ENCODE assay signal across 23 mouse cellular contexts in the genomic region with DNA sequence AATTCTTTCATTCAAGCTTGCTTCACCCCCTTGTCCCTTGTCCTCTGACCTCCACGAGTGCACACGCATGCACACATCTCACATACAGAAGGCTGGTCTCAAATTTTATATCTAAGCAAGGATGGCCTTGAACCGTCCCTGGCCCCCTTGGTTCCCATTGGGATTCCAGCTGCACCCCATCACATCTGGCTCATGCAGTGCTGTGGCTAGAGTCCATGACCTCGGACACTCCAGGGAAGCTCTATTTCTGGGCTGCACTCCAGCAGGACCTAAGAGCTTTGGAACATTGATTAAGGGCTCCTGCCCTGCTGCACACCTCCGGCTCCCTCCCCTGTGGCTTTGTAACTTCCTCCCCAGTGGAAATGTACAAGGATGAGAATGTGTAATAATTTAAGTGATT. TPM values are rescaled to one million over a fixed set of nuclear protein-coding genes. Genes with fewer than 3 reads are reported as not detected.
A peak's percentile ranks its signal among the peaks of the same experiment; 100 is the strongest.
DNase-seq lines count a peak whose midpoint lies in the region; ATAC-seq and TF ChIP-seq lines count a peak whose summit lies in the region.
"Had no signal": no experiment of that assay in that cellular context is flagged by ENCODE, and none has a peak within 500 bp of the region (broad histone marks: within the 10 kb centered on the region; RNA-seq: fewer than 3 reads in every experiment).

No protein-coding gene starts in this region.

- H3K27ac ChIP-seq in hindbrain, embryonic 13.5 days: no peak overlapping the region
- H3K27ac ChIP-seq: embryonic facial prominence, embryonic 13.5 days; heart, embryonic 13.5 days; hindbrain, embryonic 14.5 days; liver, embryonic 13.5 days; neural tube, embryonic 12.5 days had no signal

- H3K36me3 ChIP-seq in hindbrain, embryonic 13.5 days: no peaks in the 10 kb centered on the region
- H3K36me3 ChIP-seq: embryonic facial prominence, embryonic 13.5 days; G1E; heart, embryonic 13.5 days; liver, embryonic 13.5 days; neural tube, embryonic 12.5 days had no signal

- TF ChIP-seq CTCF in lung, adult 2 months (IDR thresholded peaks at IDR 0.05; ENCODE audit: insufficient read depth, low read length): no peak

- peaks cover 60% of the 10 kb centered on the region for H3K27me3 ChIP-seq in hindbrain, embryonic 13.5 days

- WGBS in lung, adult 2 months: 63% methylated on average over 5 of the region's 5 CpGs
- WGBS in hindbrain, embryonic 13.5 days: 83% methylated on average over 5 of the region's 5 CpGs

- no peak overlapping the region for H3K4me3 ChIP-seq in lung, adult 2 months (replicated peaks; ENCODE audit: extremely low read depth, low read depth, low read length)
- H3K4me3 ChIP-seq in hindbrain, embryonic 13.5 days: no peak overlapping the region
- H3K4me3 ChIP-seq: embryonic facial prominence, embryonic 13.5 days; heart, embryonic 13.5 days; liver, embryonic 13.5 days; neural tube, embryonic 12.5 days had no signal

- H3K9me3 ChIP-seq in hindbrain, embryonic 13.5 days: no peaks in the 10 kb centered on the region
- H3K9me3 ChIP-seq: embryonic facial prominence, embryonic 13.5 days; G1E; heart, embryonic 13.5 days; liver, embryonic 13.5 days; neural tube, embryonic 12.5 days had no signal

- no peak overlapping the region for H3K9ac ChIP-seq in hindbrain, embryonic 13.5 days
- H3K9ac ChIP-seq: embryonic facial prominence, embryonic 13.5 days; heart, embryonic 13.5 days; hindbrain, embryonic 14.5 days; liver, embryonic 13.5 days; neural tube, embryonic 12.5 days had no signal

- peak; percentile 77 to 79 for DNase-seq in heart, adult 18-20 months
- no peak for DNase-seq in heart, postnatal 25 days (ENCODE audit: low spot score)
- peak; percentile 31 for DNase-seq in ovary, postnatal 36 days (ENCODE audit: low spot score)
- no peak for DNase-seq in ovary, postnatal 10 days (ENCODE audit: low spot score)
- DNase-seq in heart, postnatal 10 days: peak; percentile 68 to 71
- DNase-seq in testis, postnatal 10 days (ENCODE audit: low spot score): peak; percentile 71
- no peak for DNase-seq in lung, adult 2 months
- DNase-seq: cerebellum, adult 18-20 months; layer of hippocampus, postnatal 36 days; left cerebral cortex, postnatal 4 days; liver, embryonic 13.5 days; lung, postnatal 10 days; retina, postnatal 1 day; thymus, postnatal 14 days had no signal

- no peak for TF ChIP-seq POLR2A in lung, adult 2 months (IDR thresholded peaks at IDR 0.05; ENCODE audit: borderline replicate concordance, extremely low read depth, low read depth, low read length)

- no peak for ATAC-seq in hindbrain, embryonic 13.5 days (ENCODE audit: low FRiP score)
- ATAC-seq: intestine, postnatal 0 days had no signal

- peaks cover 3% of the 10 kb centered on the region; the same call in 1 of the 2 replicates for H3K4me1 ChIP-seq in lung, adult 2 months (ENCODE audit: control insufficient read depth, insufficient read depth, low read length)
- peaks cover 14% of the 10 kb centered on the region for H3K4me1 ChIP-seq in hindbrain, embryonic 13.5 days (replicated peaks)

- intact Hi-C loops in heart, postnatal 25 days (cut with DNase I): loop anchor here (5.0 kb wide), 2 partner anchors 254 to 319 kb away; no protein-coding TSS in a partner anchor
- intact Hi-C loops in heart, postnatal 10 days (cut with DNase I): loop anchor here (5.0 kb wide), 1 partner anchor 54 kb away; no protein-coding TSS in a partner anchor

- H3K4me2 ChIP-seq in hindbrain, embryonic 13.5 days: no peak overlapping the region
- H3K4me2 ChIP-seq: embryonic facial prominence, embryonic 13.5 days; heart, embryonic 13.5 days; hindbrain, embryonic 14.5 days; liver, embryonic 13.5 days; neural tube, embryonic 12.5 days had no signal

RNA-seq across cellular contexts. Expression of gene Il27ra, which starts 4.4 kb away (rescaled TPM):
- total RNA-seq in heart, adult 18-20 months (2021): 1 to 10 TPM; 3.1 to 5.4 TPM
- total RNA-seq in heart, postnatal 25 days (2021): 1 to 10 TPM; 4.0 to 4.2 TPM
- 1 to 10 TPM; 5.9 to 6.0 TPM for total RNA-seq in heart, postnatal 10 days (2021)
- 7.5 and 8.4 TPM in 2 replicates for polyA plus RNA-seq in lung, adult 2 months (2012; rRNA removed)
- polyA plus RNA-seq in hindbrain, embryonic 13.5 days (2015; fragmentation: Nextera tagmentation; extraction: Ambion mirVana): 0.22 and 0.66 TPM in 2 replicates
- total RNA-seq: G1E had no signal
- polyA plus RNA-seq: G1E had no signal

RNA-seq across cellular contexts. Expression of gene Rln3, which starts 6.8 kb away (rescaled TPM):
- total RNA-seq in heart, adult 18-20 months (2021): not detected
- total RNA-seq in heart, postnatal 25 days (2021): not detected
- not detected for total RNA-seq in heart, postnatal 10 days (2021)
- 0.22 and 0.71 TPM in 2 replicates for polyA plus RNA-seq in lung, adult 2 months (2012; rRNA removed)
- polyA plus RNA-seq in hindbrain, embryonic 13.5 days (2015; fragmentation: Nextera tagmentation; extraction: Ambion mirVana): 0.44 TPM in 1 of 2 replicates, not detected in the other
- total RNA-seq: common myeloid progenitor, adult 5-6 weeks; G1E; layer of hippocampus, postnatal 36 days; left cerebral cortex, postnatal 4 days had no signal
- polyA plus RNA-seq: embryonic facial prominence, embryonic 13.5 days; G1E; heart, embryonic 13.5 days; intestine, postnatal 0 days; liver, embryonic 13.5 days; neural tube, embryonic 12.5 days; stomach, embryonic 14.5 days had no signal

RNA-seq across cellular contexts. Expression of gene Palm3, which starts 16.7 kb away (rescaled TPM):
- total RNA-seq in heart, adult 18-20 months (2021): under 1 TPM; 0.30 to 0.33 TPM
- total RNA-seq in heart, postnatal 25 days (2021): under 1 TPM; 0.28 to 0.36 TPM
- under 1 TPM; 0.19 to 0.20 TPM for total RNA-seq in heart, postnatal 10 days (2021)
- 0.42 and 0.89 TPM in 2 replicates for polyA plus RNA-seq in lung, adult 2 months (2012; rRNA removed)
- 5.9 and 6.8 TPM in 2 replicates for polyA plus RNA-seq in hindbrain, embryonic 13.5 days (2015; fragmentation: Nextera tagmentation; extraction: Ambion mirVana)
- total RNA-seq: common myeloid progenitor, adult 5-6 weeks; G1E had no signal

RNA-seq across cellular contexts. Expression of gene 2210011C24Rik, which starts 26.0 kb away (rescaled TPM):
- 1 to 10 TPM; 2.0 to 3.1 TPM for total RNA-seq in heart, adult 18-20 months (2021)
- 1 to 10 TPM; 2.8 to 3.1 TPM for total RNA-seq in heart, postnatal 25 days (2021)
- total RNA-seq in heart, postnatal 10 days (2021): 1 to 10 TPM in 1 of 2 experiments, under 1 TPM in 1; 0.62 to 1.4 TPM
- 29.5 and 57.0 TPM in 2 replicates for polyA plus RNA-seq in lung, adult 2 months (2012; rRNA removed)
- polyA plus RNA-seq in hindbrain, embryonic 13.5 days (2015; fragmentation: Nextera tagmentation; extraction: Ambion mirVana): 0.68 TPM in 1 of 2 replicates, not detected in the other
- total RNA-seq: common myeloid progenitor, adult 5-6 weeks; G1E; left cerebral cortex, postnatal 4 days had no signal
- polyA plus RNA-seq: embryonic facial prominence, embryonic 13.5 days; G1E; heart, embryonic 13.5 days; liver, embryonic 13.5 days; neural tube, embryonic 12.5 days had no signal

RNA-seq across cellular contexts. Expression of gene Gm10643, which starts 26.9 kb away (rescaled TPM):
- total RNA-seq in heart, adult 18-20 months (2021): 1 to 10 TPM; 4.2 to 5.0 TPM
- total RNA-seq in heart, postnatal 25 days (2021): 1 to 10 TPM; 3.2 to 3.3 TPM
- total RNA-seq in heart, postnatal 10 days (2021): 1 to 10 TPM; 3.3 to 4.3 TPM
- 0.71 and 1.0 TPM in 2 replicates for polyA plus RNA-seq in lung, adult 2 months (2012; rRNA removed)
- polyA plus RNA-seq in hindbrain, embryonic 13.5 days (2015; fragmentation: Nextera tagmentation; extraction: Ambion mirVana): 1.4 and 1.7 TPM in 2 replicates

Comparison
In these comparisons a context has a peak if more than half of its experiments do, and no peak if none do; other contexts are left out.
1. DNase-seq: peak in heart, adult 18-20 months (2 of 2), ovary, postnatal 36 days (single experiment), heart, postnatal 10 days (2 of 2) and testis, postnatal 10 days (single experiment); none in heart, postnatal 25 days (single experiment), ovary, postnatal 10 days (single experiment) and lung, adult 2 months (single experiment).